Mouse (Mus musculus) liver, postnatal 0 days (tissue): ENCODE data around the gene Msi1. TPM values are rescaled to one million over a fixed set of nuclear protein-coding genes. Genes with fewer than 3 reads are reported as not detected.

Source experiments
- ATAC-seq: fragments of 200-750 bp; cut with Nextera tagmentation; 2 replicates; pipeline ENCODE4 v1.8.0; 2017; ENCODE audit warnings: mild to moderate bottlenecking, moderate library complexity
- DNase-seq: peaks from one replicate; pipeline ENCODE4 v3.0.0-alpha.2; 2016
- H3K27ac ChIP-seq: fragments of 300-500 bp; sonication (generic); 2 replicates; pipeline ENCODE4 v1.5.1; 2014; ENCODE audit warnings: antibody characterized with exemption, moderate library complexity, mild to moderate bottlenecking, low read depth
- H3K27me3 ChIP-seq: fragments of 300-500 bp; sonication (generic); 2 replicates; pipeline ENCODE4 v1.6.1; 2014; ENCODE audit warnings: low read length, control low read depth, mixed read lengths; ENCODE audit not compliant: insufficient read depth
- H3K36me3 ChIP-seq: fragments of 300-500 bp; sonication (generic); replicated peaks from 2 replicates; pipeline ENCODE4 v1.6.1; 2014; ENCODE audit warnings: mild to moderate bottlenecking, control low read depth, low read length, moderate library complexity, mixed read lengths; ENCODE audit not compliant: insufficient read depth
- H3K4me1 ChIP-seq: fragments of 300-500 bp; sonication (generic); 2 replicates; pipeline ENCODE4 v1.6.1; 2014; ENCODE audit warnings: antibody characterized with exemption, mild to moderate bottlenecking, control low read depth; ENCODE audit not compliant: insufficient read depth
- H3K4me2 ChIP-seq: fragments of 300-500 bp; sonication (generic); 2 replicates; pipeline ENCODE4 v1.6.1; 2014; ENCODE audit warnings: low read depth, mild to moderate bottlenecking, low read length, moderate library complexity, mixed read lengths
- H3K4me3 ChIP-seq: fragments of 300-500 bp; sonication (generic); 2 replicates; pipeline ENCODE4 v1.5.1; 2014; ENCODE audit warnings: low read depth, low read length
- H3K9ac ChIP-seq: fragments of 300-500 bp; sonication (generic); replicated peaks from 2 replicates; pipeline ENCODE4 v1.6.1; 2014; ENCODE audit warnings: mild to moderate bottlenecking, moderate library complexity
- H3K9me3 ChIP-seq: fragments of 300-500 bp; sonication (generic); 2 replicates; pipeline ENCODE4 v1.6.1; 2016; ENCODE audit warnings: mild to moderate bottlenecking, control low read depth, low read length, mixed read lengths
- CTCF ChIP-seq: sonication (generic); IDR thresholded peaks from 2 replicates; pipeline ENCODE4 v1.5.1; 2016; ENCODE audit warnings: antibody characterized with exemption, low read depth
- EP300 ChIP-seq: IDR thresholded peaks from 2 replicates; pipeline ENCODE4 v1.6.1; 2016; ENCODE audit warnings: antibody characterized with exemption, low read depth, mild to moderate bottlenecking
- WGBS: fragments of 180-500 bp; shearing (Covaris S2); extraction: QIAGEN DNeasy Blood & Tissue Kit; methylation state at CpG from one replicate; pipeline ENCODE4 v1.1.7; 2014; ENCODE audit not compliant: insufficient replicate concordance; 5-methylcytosine and 5-hydroxymethylcytosine counted together
- polyA plus RNA-seq: library from polyadenylated mRNA; unstranded; fragments of >200 nt; fragmentation: Nextera tagmentation; extraction: Ambion mirVana; gene quantifications from 2 replicates; pipeline ENCODE4 v1.2.1, GENCODE M21; 2015

Msi1 gene
- polyA plus RNA-seq, 1 experiment from 2014 or later: 0.15 TPM

DNA sequence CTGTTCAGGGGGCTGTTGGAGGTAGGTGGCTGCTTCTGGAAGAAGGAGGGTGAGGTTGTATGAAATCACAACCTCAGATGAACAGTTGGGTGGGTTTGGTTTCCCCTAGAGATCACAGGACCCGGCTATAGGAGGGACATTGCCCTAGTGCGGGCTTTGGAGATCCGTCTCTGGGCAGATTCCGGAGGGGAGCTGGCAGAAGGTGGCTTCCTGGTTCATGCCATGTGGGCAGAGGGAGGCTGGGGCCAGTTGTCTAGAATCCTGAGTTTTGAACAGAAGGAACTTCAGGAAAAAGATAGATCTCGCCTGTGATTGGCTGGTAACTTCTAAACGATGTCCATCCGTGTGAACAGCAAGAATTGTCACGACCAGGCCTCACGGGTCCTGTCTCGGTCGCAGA lies 3.0 kb downstream of the Msi1 start:
- WGBS: 74% methylated on average over 11 of the region's 11 CpGs
- no peak overlapping the region for H3K4me3 ChIP-seq
- H3K36me3 ChIP-seq: no peaks in the 10 kb centered on the region
- TF ChIP-seq CTCF: no peak
- TF ChIP-seq EP300: no peak
- no peak for DNase-seq
- ATAC-seq: no peak
- H3K4me2 ChIP-seq: no peak overlapping the region
- no peaks in the 10 kb centered on the region for H3K9me3 ChIP-seq
- H3K9ac ChIP-seq: no peak overlapping the region
- no peak overlapping the region for H3K27ac ChIP-seq
- H3K27me3 ChIP-seq: peaks cover 64% of the 10 kb centered on the region
- peaks cover 4% of the 10 kb centered on the region; the same call in 1 of the 2 replicates for H3K4me1 ChIP-seq

- Histone ChIP-seq H3K4me2 (no peak overlapping the region), H3K4me3 (no peak overlapping the region), H3K36me3 (no peaks in the 10 kb centered on the region), H3K4me1 (peaks cover 4% of the 10 kb centered on the region; the same call in 1 of the 2 replicates), H3K27ac (no peak overlapping the region), H3K9me3 (no peaks in the 10 kb centered on the region), H3K9ac (no peak overlapping the region), H3K27me3 (peaks cover 58% of the 10 kb centered on the region)
- 79% methylated on average over 8 of the region's 8 CpGs for WGBS
- no peak for TF ChIP-seq CTCF
- TF ChIP-seq EP300: no peak
- ATAC-seq (no peak), DNase-seq (no peak)
These were observed 3.8 kb downstream of the Msi1 start for GRCm38 (mm10) chr5:115433191-115433590.

GRCm38 (mm10) chr5:115434280-115434852 lies 5.0 kb downstream of the Msi1 start:
- no peak overlapping the region for H3K4me2 ChIP-seq
- no peak overlapping the region for H3K9ac ChIP-seq
- no peaks in the 10 kb centered on the region for H3K36me3 ChIP-seq
- H3K27ac ChIP-seq: no peak overlapping the region
- ATAC-seq (no peak), DNase-seq (no peak)
- H3K4me1 ChIP-seq: peaks cover under 1% of the 10 kb centered on the region; the same call in 1 of the 2 replicates
- TF ChIP-seq EP300 (no peak), CTCF (no peak)
- H3K27me3 ChIP-seq: peaks cover 47% of the 10 kb centered on the region
- 69% methylated on average over 11 of the region's 11 CpGs for WGBS
- no peaks in the 10 kb centered on the region for H3K9me3 ChIP-seq
- H3K4me3 ChIP-seq: no peak overlapping the region

DNA sequence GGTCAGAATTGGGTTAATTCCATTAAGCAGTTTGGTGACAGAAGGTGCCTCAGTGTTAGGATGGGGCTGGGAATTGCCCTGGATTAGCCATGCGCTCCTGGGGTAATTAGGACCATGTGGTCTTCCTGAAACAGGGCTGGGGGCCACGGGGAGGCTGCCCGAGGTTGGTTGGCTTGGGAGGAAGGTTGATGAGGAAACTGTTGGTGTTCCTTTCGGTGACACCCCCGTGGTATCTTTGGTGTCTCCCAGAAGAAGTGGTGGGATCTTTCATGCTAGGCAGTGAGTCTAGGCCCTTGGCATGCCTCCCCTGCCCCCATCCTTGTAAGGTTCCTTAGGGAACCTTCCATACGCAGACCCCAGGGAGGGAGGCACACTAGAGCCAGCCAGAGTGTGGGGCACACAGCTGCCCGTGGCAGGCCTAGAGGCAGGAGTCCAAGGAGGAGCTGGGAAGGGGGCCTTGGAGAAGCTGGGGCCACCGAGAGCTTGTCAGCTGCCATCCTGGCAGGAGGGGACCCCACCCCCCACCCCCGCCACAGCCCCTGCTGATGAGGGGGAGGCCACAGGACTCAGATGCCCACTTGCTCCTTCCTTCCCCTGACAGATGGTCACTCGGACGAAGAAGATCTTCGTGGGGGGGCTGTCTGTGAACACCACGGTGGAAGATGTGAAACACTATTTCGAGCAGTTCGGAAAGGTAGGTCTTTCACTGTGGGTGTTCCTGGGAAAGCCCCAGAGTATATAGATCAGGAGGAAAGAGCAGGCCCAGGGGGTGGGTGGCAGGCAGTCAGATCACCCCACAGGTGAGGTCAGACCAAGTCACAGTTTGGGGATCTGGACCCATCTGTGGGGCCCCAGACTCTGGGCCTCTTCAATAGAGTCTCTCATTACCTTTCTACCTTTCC lies 5.7 kb downstream of the Msi1 start:
- Histone ChIP-seq H3K4me3 (no peak overlapping the region), H3K27me3 (peaks cover 42% of the 10 kb centered on the region), H3K9ac (no peak overlapping the region), H3K4me1 (no peaks in the 10 kb centered on the region), H3K36me3 (no peaks in the 10 kb centered on the region), H3K27ac (no peak overlapping the region), H3K4me2 (no peak overlapping the region), H3K9me3 (no peaks in the 10 kb centered on the region)
- DNase-seq (no peak), ATAC-seq (no peak)
- 62% methylated on average over 15 of the region's 15 CpGs for WGBS
- TF ChIP-seq EP300 (no peak), CTCF (no peak)

DNA sequence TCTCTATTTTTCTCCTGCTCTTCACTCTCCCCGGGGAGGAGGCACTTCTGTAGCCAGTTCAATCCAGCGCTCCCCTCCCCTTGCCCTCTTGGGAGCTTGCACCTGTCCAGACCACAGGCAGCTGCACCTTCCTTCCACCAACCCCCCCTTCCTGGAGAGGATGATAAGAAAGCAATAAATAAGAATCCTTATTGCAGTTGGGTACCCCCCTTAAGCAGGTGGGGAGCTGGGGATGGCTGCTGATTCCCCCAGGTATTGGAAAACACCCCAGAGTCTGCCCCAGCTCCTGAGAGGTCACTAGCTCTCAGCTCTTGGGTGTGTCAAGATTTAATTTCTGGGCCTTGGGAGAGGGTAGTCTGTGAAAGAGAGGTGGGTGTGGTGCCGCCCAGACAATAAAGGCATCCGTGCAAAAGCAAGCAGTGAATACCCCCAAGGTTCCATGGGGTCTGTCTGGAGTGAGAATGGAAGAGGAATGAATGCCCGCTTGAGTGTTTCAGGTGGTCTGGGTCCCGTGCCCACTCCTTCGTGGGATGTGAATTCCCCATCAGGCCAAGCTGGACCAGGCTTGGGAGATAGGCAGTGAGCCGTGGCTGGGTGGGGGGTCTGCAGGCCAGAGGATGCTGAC lies 6.5 kb downstream of the Msi1 start:
- Histone ChIP-seq H3K4me2 (peak overlapping the region; percentile 45; the same call in 1 of the 2 replicates), H3K4me1 (no peaks in the 10 kb centered on the region), H3K36me3 (no peaks in the 10 kb centered on the region), H3K27me3 (peaks cover 34% of the 10 kb centered on the region), H3K27ac (no peak overlapping the region), H3K9me3 (no peaks in the 10 kb centered on the region), H3K4me3 (no peak overlapping the region), H3K9ac (no peak overlapping the region)
- DNase-seq (no peak), ATAC-seq (no peak)
- WGBS: 45% methylated on average over 8 of the region's 8 CpGs
- TF ChIP-seq EP300 (no peak), CTCF (no peak)
